Mouse (Mus musculus) cerebellum, adult 2 months (tissue): ENCODE results near the gene Gsx1.

Source experiments
- CTCF ChIP-seq: fragments of 200-500 bp; IDR thresholded peaks from 2 replicates; pipeline ENCODE4 v1.5.1; 2011; ENCODE audit warnings: low read depth, mild to moderate bottlenecking, control low read depth, low read length, moderate library complexity, borderline replicate concordance; ENCODE audit not compliant: insufficient read depth
- POLR2A ChIP-seq: fragments of 200-500 bp; IDR thresholded peaks from 2 replicates; pipeline ENCODE4 v1.6.1; 2011; ENCODE audit warnings: low read length, control low read depth, borderline replicate concordance; ENCODE audit not compliant: insufficient read depth

GRCm38 (mm10) chr5:147188571-147188975 lies at the start of gene Gsx1:
- TF ChIP-seq CTCF, result no peak
- TF ChIP-seq POLR2A, result no peak
